Mouse (Mus musculus) intestine, postnatal 0 days (tissue): ENCODE measurements at regions not wholly inside any gene's neighbourhood (a gene's known extent, or its start where the extent isn't known, plus 50 kb on each side); places are given as distances from the start of the nearest gene placed in this dataset.

Experiments
- ATAC-seq: fragments of 200-750 bp; cut with Nextera tagmentation; 2 replicates; pipeline ENCODE4 v1.8.0; 2017; ENCODE audit warnings: mild to moderate bottlenecking, moderate TSS enrichment, moderate library complexity
- H3K27ac ChIP-seq: fragments of 300-500 bp; sonication (generic); 2 replicates; pipeline ENCODE4 v1.5.1; 2014; ENCODE audit warnings: mild to moderate bottlenecking, low read depth, low read length, moderate library complexity
- H3K27me3 ChIP-seq: fragments of 300-500 bp; sonication (generic); replicated peaks from 2 replicates; pipeline ENCODE4 v1.6.1; 2014; ENCODE audit warnings: low read length, mixed read lengths; ENCODE audit not compliant: control insufficient read depth, insufficient read depth
- H3K36me3 ChIP-seq: fragments of 300-500 bp; sonication (generic); 2 replicates; pipeline ENCODE4 v1.6.1; 2014; ENCODE audit warnings: mild to moderate bottlenecking, moderate library complexity; ENCODE audit not compliant: control insufficient read depth, insufficient read depth
- H3K4me1 ChIP-seq: fragments of 300-500 bp; sonication (generic); replicated peaks from 2 replicates; pipeline ENCODE4 v1.6.1; 2014; ENCODE audit warnings: antibody characterized with exemption, low read length, mixed read lengths; ENCODE audit not compliant: control insufficient read depth, insufficient read depth
- H3K4me2 ChIP-seq: fragments of 300-500 bp; sonication (generic); replicated peaks from 2 replicates; pipeline ENCODE4 v1.6.1; 2014; ENCODE audit warnings: low read depth, mild to moderate bottlenecking, moderate library complexity
- H3K4me3 ChIP-seq: fragments of 300-500 bp; sonication (generic); 2 replicates; pipeline ENCODE4 v1.5.1; 2014; ENCODE audit warnings: low read depth, low read length
- H3K9ac ChIP-seq: fragments of 300-500 bp; sonication (generic); 2 replicates; pipeline ENCODE4 v1.6.1; 2014; ENCODE audit warnings: mild to moderate bottlenecking, low read depth, low read length
- H3K9me3 ChIP-seq: fragments of 300-500 bp; sonication (generic); 2 replicates; pipeline ENCODE4 v1.6.1; 2016; ENCODE audit warnings: mixed run types; ENCODE audit not compliant: control insufficient read depth
- CTCF ChIP-seq: sonication (generic); IDR thresholded peaks from 2 replicates; pipeline ENCODE4 v1.5.1; 2016; ENCODE audit warnings: low read depth, mild to moderate bottlenecking, control low read depth, antibody characterized with exemption, moderate library complexity
- WGBS: fragments of 180-500 bp; shearing (Covaris S2); extraction: QIAGEN DNeasy Blood & Tissue Kit; methylation state at CpG from one replicate; pipeline ENCODE4 v1.1.7; 2014; 5-methylcytosine and 5-hydroxymethylcytosine counted together

GRCm38 (mm10) chr14:87612871-87613270, 196.4 kb downstream of the Tdrd3 start:
- TF ChIP-seq CTCF = no peak
- no peak overlapping the region for H3K27ac ChIP-seq
- no peaks in the 10 kb centered on the region for H3K36me3 ChIP-seq
- H3K4me2 ChIP-seq = no peak overlapping the region
- no peak overlapping the region for H3K4me3 ChIP-seq
- no peak overlapping the region for H3K9ac ChIP-seq
- no peak for ATAC-seq
- H3K9me3 ChIP-seq = no peaks in the 10 kb centered on the region
- 83% methylated on average over 4 of the region's 4 CpGs for WGBS
- H3K27me3 ChIP-seq = no peaks in the 10 kb centered on the region
- no peaks in the 10 kb centered on the region for H3K4me1 ChIP-seq

- Histone ChIP-seq H3K36me3 (no peaks in the 10 kb centered on the region), H3K9ac (no peak overlapping the region), H3K4me1 (no peaks in the 10 kb centered on the region), H3K4me2 (no peak overlapping the region), H3K27me3 (no peaks in the 10 kb centered on the region), H3K9me3 (no peaks in the 10 kb centered on the region), H3K27ac (no peak overlapping the region), H3K4me3 (no peak overlapping the region)
- no peak for TF ChIP-seq CTCF
- 72% methylated on average over 5 of the region's 5 CpGs for WGBS
- ATAC-seq = no peak
These were observed 203.1 kb downstream of the Tdrd3 start for GRCm38 (mm10) chr14:87619368-87620035.

- H3K4me2 ChIP-seq = no peak overlapping the region
- H3K9ac ChIP-seq = no peak overlapping the region
- no peaks in the 10 kb centered on the region for H3K9me3 ChIP-seq
- ATAC-seq = no peak
- TF ChIP-seq CTCF = no peak
- 43% methylated on average over 7 of the region's 7 CpGs for WGBS
- H3K27me3 ChIP-seq = no peaks in the 10 kb centered on the region
- H3K27ac ChIP-seq = no peak overlapping the region
- H3K4me1 ChIP-seq = no peaks in the 10 kb centered on the region
- no peaks in the 10 kb centered on the region for H3K36me3 ChIP-seq
- H3K4me3 ChIP-seq = no peak overlapping the region
These were observed 214.8 kb downstream of the Tdrd3 start for GRCm38 (mm10) chr14:87631078-87631813.

GRCm38 (mm10) chr14:87634596-87634995, 218.2 kb downstream of the Tdrd3 start:
- H3K27ac ChIP-seq = no peak overlapping the region

GRCm38 (mm10) chr14:87637131-87637530, 220.7 kb downstream of the Tdrd3 start:
- 86% methylated on average over 2 of the region's 2 CpGs for WGBS
- H3K36me3 ChIP-seq = no peaks in the 10 kb centered on the region
- H3K4me2 ChIP-seq = no peak overlapping the region
- H3K27me3 ChIP-seq = no peaks in the 10 kb centered on the region
- no peak for TF ChIP-seq CTCF
- H3K4me3 ChIP-seq = no peak overlapping the region
- H3K9me3 ChIP-seq = no peaks in the 10 kb centered on the region
- no peak overlapping the region for H3K27ac ChIP-seq
- H3K9ac ChIP-seq = no peak overlapping the region
- H3K4me1 ChIP-seq = no peaks in the 10 kb centered on the region
- no peak for ATAC-seq

More at GRCm38 (mm10) chr14:87634596-87634995, 218.2 kb downstream of the Tdrd3 start:
- 65% methylated on average over 3 of the region's 3 CpGs for WGBS
- Histone ChIP-seq H3K4me2 (no peak overlapping the region), H3K36me3 (no peaks in the 10 kb centered on the region), H3K4me1 (no peaks in the 10 kb centered on the region), H3K27me3 (no peaks in the 10 kb centered on the region), H3K4me3 (no peak overlapping the region), H3K9me3 (no peaks in the 10 kb centered on the region), H3K9ac (no peak overlapping the region)
- no peak for TF ChIP-seq CTCF
- no peak for ATAC-seq

- TF ChIP-seq CTCF = no peak
- no peak overlapping the region for H3K27ac ChIP-seq
- WGBS = 87% methylated on average over 2 of the region's 2 CpGs
- H3K4me1 ChIP-seq = no peaks in the 10 kb centered on the region
- H3K9ac ChIP-seq = no peak overlapping the region
- no peak for ATAC-seq
- H3K9me3 ChIP-seq = no peaks in the 10 kb centered on the region
- no peaks in the 10 kb centered on the region for H3K36me3 ChIP-seq
- H3K4me3 ChIP-seq = no peak overlapping the region
- H3K4me2 ChIP-seq = no peak overlapping the region
- no peaks in the 10 kb centered on the region for H3K27me3 ChIP-seq
These were observed 251.5 kb downstream of the Tdrd3 start for GRCm38 (mm10) chr14:87667910-87668309.
